Mouse (Mus musculus) neural tube, embryonic 15.5 days (tissue): Measurements from ENCODE around the gene 0610040J01Rik. TPM values are rescaled to one million over a fixed set of nuclear protein-coding genes. Genes with fewer than 3 reads are reported as not detected.

Experiments
- ATAC-seq: fragments of 200-750 bp; cut with Nextera tagmentation; 2 replicates; pipeline ENCODE4 v1.8.0; 2017; ENCODE audit warnings: mild to moderate bottlenecking, moderate TSS enrichment, moderate library complexity; ENCODE audit not compliant: low FRiP score
- H3K27ac ChIP-seq: fragments of 300-500 bp; sonication (generic); replicated peaks from 2 replicates; pipeline ENCODE4 v1.5.1; 2015; ENCODE audit warnings: mild to moderate bottlenecking, inconsistent platforms
- H3K27me3 ChIP-seq: fragments of 300-500 bp; sonication (generic); replicated peaks from 2 replicates; pipeline ENCODE4 v1.6.1; 2015; ENCODE audit warnings: inconsistent platforms
- H3K36me3 ChIP-seq: fragments of 300-500 bp; sonication (generic); 2 replicates; pipeline ENCODE4 v1.6.1; 2015; ENCODE audit warnings: inconsistent platforms
- H3K4me1 ChIP-seq: fragments of 300-500 bp; sonication (generic); 2 replicates; pipeline ENCODE4 v1.6.1; 2015; ENCODE audit warnings: inconsistent platforms
- H3K4me2 ChIP-seq: fragments of 300-500 bp; sonication (generic); 2 replicates; pipeline ENCODE4 v1.6.1; 2015; ENCODE audit warnings: inconsistent platforms, mild to moderate bottlenecking, moderate library complexity
- H3K4me3 ChIP-seq: fragments of 300-500 bp; sonication (generic); replicated peaks from 2 replicates; pipeline ENCODE4 v1.5.1; 2015; ENCODE audit warnings: mild to moderate bottlenecking, inconsistent platforms
- H3K9ac ChIP-seq: fragments of 300-500 bp; sonication (generic); replicated peaks from 2 replicates; pipeline ENCODE4 v1.6.1; 2015; ENCODE audit warnings: mild to moderate bottlenecking, inconsistent platforms
- H3K9me3 ChIP-seq: fragments of 300-500 bp; sonication (generic); replicated peaks from 2 replicates; pipeline ENCODE4 v1.6.1; 2016; ENCODE audit warnings: inconsistent platforms
- WGBS: fragments of 180-500 bp; shearing (Covaris S2); methylation state at CpG from one replicate; pipeline ENCODE4 v1.1.7; 2015; ENCODE audit warnings: mixed read lengths; 5-methylcytosine and 5-hydroxymethylcytosine counted together
- polyA plus RNA-seq: library from polyadenylated mRNA; unstranded; fragments of >200 nt; fragmentation: Nextera tagmentation; extraction: Ambion mirVana; gene quantifications from 2 replicates; pipeline ENCODE4 v1.2.1, GENCODE M21; 2015

Gene 0610040J01Rik
- polyA plus RNA-seq = 4.0 and 6.8 TPM in 2 replicates

DNA sequence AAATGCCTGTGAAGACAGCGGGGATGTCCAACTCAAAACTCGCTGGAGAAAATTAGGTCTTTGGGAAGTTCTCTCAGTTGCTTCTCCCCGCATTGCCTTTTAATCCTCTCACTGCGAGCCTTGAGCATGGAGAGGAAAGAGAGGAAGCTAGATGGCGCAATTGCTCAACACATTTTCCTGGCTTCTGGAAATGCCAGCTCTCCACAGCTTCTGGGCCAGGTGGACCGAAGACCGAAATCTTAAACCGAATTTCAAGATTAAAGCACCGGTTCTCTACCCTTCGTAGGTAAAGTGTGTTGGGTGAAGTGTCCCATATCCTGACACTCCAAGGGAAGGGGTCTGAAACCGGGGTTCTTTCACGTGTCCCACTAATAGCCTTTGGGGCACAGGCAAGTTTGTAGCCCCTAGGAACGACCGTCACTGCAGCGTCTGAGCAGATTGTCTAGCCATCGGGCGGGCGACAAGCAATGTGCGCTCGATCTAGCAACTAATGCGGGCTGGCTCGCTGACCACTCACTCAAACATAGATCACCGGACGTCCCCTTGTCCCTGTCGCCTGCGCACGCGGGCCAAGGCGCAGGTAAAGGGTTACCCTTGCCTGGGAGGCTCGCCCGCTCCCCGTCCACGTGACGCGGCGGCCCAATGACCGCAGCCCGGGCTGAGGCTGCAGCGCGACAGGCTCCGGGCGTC, at the start of gene 0610040J01Rik:
Gene 0610040J01Rik, plus strand, starts transcription at position 545 of the 690 bp plus-strand sequence.
- H3K27ac ChIP-seq = no peak within 1 kb of the TSS
- ATAC-seq = peak; percentile 91

GRCm38 (mm10) chr5:63765886-63766285, 46.3 kb upstream of the 0610040J01Rik start:
- Histone ChIP-seq H3K4me2 (no peak overlapping the region), H3K27me3 (no peaks in the 10 kb centered on the region), H3K9ac (no peak overlapping the region), H3K4me3 (no peak overlapping the region), H3K4me1 (0 out of 2 replicates have a peak, but pooled peaks cover 4% of the 10 kb centered on the region), H3K36me3 (no peaks in the 10 kb centered on the region), H3K27ac (no peak overlapping the region), H3K9me3 (no peaks in the 10 kb centered on the region)
- 78% methylated on average over 4 of the region's 4 CpGs for WGBS
- peak; percentile 43; the same call in 1 of the 2 replicates for ATAC-seq

More for the DNA sequence above, at the start of gene 0610040J01Rik:
- peak within 1 kb of the TSS; percentile 57 for H3K4me3 ChIP-seq
- H3K36me3 ChIP-seq = peaks cover 6% of the 10 kb centered on the region
- peak within 1 kb of the TSS; percentile 99 for H3K4me2 ChIP-seq
- H3K27me3 ChIP-seq = 0 out of 2 replicates have a peak, but pooled peaks cover 6% of the 10 kb centered on the region
- 0 out of 2 replicates have a peak, but pooled peaks cover 3% of the 10 kb centered on the region for H3K9me3 ChIP-seq
- peaks cover 10% of the 10 kb centered on the region for H3K4me1 ChIP-seq
- WGBS = 4% methylated on average over 42 of the region's 42 CpGs
- peak within 1 kb of the TSS; percentile 42 for H3K9ac ChIP-seq

DNA sequence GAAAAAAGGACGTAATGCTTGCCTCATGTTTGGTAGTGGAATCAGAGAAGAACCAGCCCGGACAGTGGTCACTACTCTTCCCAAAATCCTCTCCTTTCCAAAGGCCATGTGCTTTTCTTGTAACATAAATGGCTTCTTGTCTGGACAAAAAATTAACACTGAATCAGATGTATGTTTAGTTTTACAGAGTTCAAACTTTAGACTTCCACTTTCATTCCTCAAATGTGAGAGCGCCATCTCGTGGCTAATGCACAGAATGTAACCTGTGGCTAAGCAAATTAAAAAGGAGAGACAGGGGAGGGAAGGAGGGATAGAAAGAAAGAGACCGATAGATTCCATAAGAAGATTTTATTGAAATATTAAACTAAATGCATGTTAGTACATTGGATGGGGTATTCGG, 45.4 kb upstream of the 0610040J01Rik start:
- Histone ChIP-seq H3K9ac (no peak overlapping the region), H3K36me3 (no peaks in the 10 kb centered on the region)
- 47% methylated on average over 6 of the region's 6 CpGs for WGBS

GRCm38 (mm10) chr5:63767464-63767863, 44.7 kb upstream of the 0610040J01Rik start:
- Histone ChIP-seq H3K9me3 (no peaks in the 10 kb centered on the region), H3K27ac (no peak overlapping the region), H3K27me3 (no peaks in the 10 kb centered on the region), H3K36me3 (no peaks in the 10 kb centered on the region), H3K4me2 (peak overlapping the region; percentile 38), H3K4me3 (no peak overlapping the region), H3K4me1 (0 out of 2 replicates have a peak, but pooled peaks cover 4% of the 10 kb centered on the region), H3K9ac (no peak overlapping the region)
- no peak for ATAC-seq
- 55% methylated on average over 8 of the region's 8 CpGs for WGBS

More for the DNA sequence above, 45.4 kb upstream of the 0610040J01Rik start:
- Histone ChIP-seq H3K4me1 (0 out of 2 replicates have a peak, but pooled peaks cover 4% of the 10 kb centered on the region), H3K4me3 (no peak overlapping the region), H3K27me3 (no peaks in the 10 kb centered on the region), H3K9me3 (no peaks in the 10 kb centered on the region), H3K27ac (no peak overlapping the region), H3K4me2 (peak overlapping the region; percentile 38; the same call in 1 of the 2 replicates)
- ATAC-seq = peak; percentile 37; the same call in 1 of the 2 replicates

- H3K36me3 ChIP-seq = no peaks in the 10 kb centered on the region
- H3K9me3 ChIP-seq = no peaks in the 10 kb centered on the region
- peak overlapping the region; percentile 38; the same call in 1 of the 2 replicates for H3K4me2 ChIP-seq
- no peak for ATAC-seq
- WGBS = 81% methylated on average over 4 of the region's 4 CpGs
- 0 out of 2 replicates have a peak, but pooled peaks cover 4% of the 10 kb centered on the region for H3K4me1 ChIP-seq
- H3K27me3 ChIP-seq = no peaks in the 10 kb centered on the region
- no peak overlapping the region for H3K4me3 ChIP-seq
- H3K27ac ChIP-seq = no peak overlapping the region
- H3K9ac ChIP-seq = no peak overlapping the region
Measured at GRCm38 (mm10) chr5:63768220-63768619, 43.9 kb upstream of the 0610040J01Rik start.

DNA sequence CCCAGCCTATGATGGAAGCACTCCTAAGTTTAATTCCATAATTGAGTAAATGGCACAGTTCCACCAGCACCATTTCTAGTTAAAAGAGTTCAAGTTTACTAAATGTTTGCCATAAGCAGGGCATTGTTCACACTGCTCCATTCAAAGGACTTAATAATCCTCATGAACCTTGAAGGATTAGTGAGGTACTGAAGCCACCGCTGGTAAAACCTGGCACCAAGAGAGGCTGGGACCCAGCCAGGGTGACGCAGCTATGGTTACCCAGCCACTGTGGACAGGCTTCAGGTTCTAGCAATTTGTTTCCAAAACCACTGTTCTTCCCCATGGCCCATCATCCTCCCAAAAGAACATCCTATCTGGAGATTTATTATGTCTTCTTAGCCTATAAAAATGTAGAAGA, 39.2 kb upstream of the 0610040J01Rik start:
- Histone ChIP-seq H3K4me2 (no peak overlapping the region), H3K4me1 (no peaks in the 10 kb centered on the region), H3K27ac (no peak overlapping the region), H3K9me3 (no peaks in the 10 kb centered on the region), H3K9ac (no peak overlapping the region), H3K27me3 (no peaks in the 10 kb centered on the region), H3K36me3 (no peaks in the 10 kb centered on the region), H3K4me3 (no peak overlapping the region)
- 64% methylated on average over 2 of the region's 2 CpGs for WGBS
- no peak for ATAC-seq

GRCm38 (mm10) chr5:63773603-63774002, 38.6 kb upstream of the 0610040J01Rik start:
- no peaks in the 10 kb centered on the region for H3K36me3 ChIP-seq
- no peaks in the 10 kb centered on the region for H3K4me1 ChIP-seq
- WGBS = 64% methylated on average over 1 of the region's 1 CpGs
- no peak overlapping the region for H3K4me3 ChIP-seq
- no peak for ATAC-seq
- no peak overlapping the region for H3K9ac ChIP-seq
- H3K27ac ChIP-seq = no peak overlapping the region
- no peaks in the 10 kb centered on the region for H3K9me3 ChIP-seq
- no peak overlapping the region for H3K4me2 ChIP-seq
- H3K27me3 ChIP-seq = no peaks in the 10 kb centered on the region

- H3K27me3 ChIP-seq = no peaks in the 10 kb centered on the region
- no peak overlapping the region for H3K27ac ChIP-seq
- no peak overlapping the region for H3K4me3 ChIP-seq
- H3K4me1 ChIP-seq = no peaks in the 10 kb centered on the region
- no peak overlapping the region for H3K9ac ChIP-seq
- WGBS = 86% methylated on average over 10 of the region's 10 CpGs
- no peaks in the 10 kb centered on the region for H3K9me3 ChIP-seq
- no peak overlapping the region for H3K4me2 ChIP-seq
- no peak for ATAC-seq
- no peaks in the 10 kb centered on the region for H3K36me3 ChIP-seq
Measured at GRCm38 (mm10) chr5:63788156-63788826, 23.9 kb upstream of the 0610040J01Rik start.

GRCm38 (mm10) chr5:63812509-63812865, 324 bp downstream of the 0610040J01Rik start:
- WGBS = 1% methylated on average over 24 of the region's 26 CpGs
- Histone ChIP-seq H3K4me2 (peak overlapping the region; percentile 99), H3K36me3 (peaks cover under 1% of the 10 kb centered on the region), H3K27me3 (0 out of 2 replicates have a peak, but pooled peaks cover 6% of the 10 kb centered on the region), H3K9me3 (0 out of 2 replicates have a peak, but pooled peaks cover 3% of the 10 kb centered on the region), H3K27ac (no peak overlapping the region), H3K4me1 (peaks cover 10% of the 10 kb centered on the region), H3K9ac (peak overlapping the region; percentile 42), H3K4me3 (peak overlapping the region; percentile 57)
- ATAC-seq = no peak

- no peaks in the 10 kb centered on the region for H3K36me3 ChIP-seq
- no peak for ATAC-seq
- H3K9ac ChIP-seq = no peak overlapping the region
- H3K4me2 ChIP-seq = no peak overlapping the region
- 85% methylated on average over 7 of the region's 7 CpGs for WGBS
- H3K9me3 ChIP-seq = 0 out of 2 replicates have a peak, but pooled peaks cover 2% of the 10 kb centered on the region
- 0 out of 2 replicates have a peak, but pooled peaks cover 6% of the 10 kb centered on the region for H3K27me3 ChIP-seq
- no peak overlapping the region for H3K27ac ChIP-seq
- H3K4me3 ChIP-seq = no peak overlapping the region
- H3K4me1 ChIP-seq = peaks cover 10% of the 10 kb centered on the region
Measured at GRCm38 (mm10) chr5:63816643-63817042, 4.5 kb downstream of the 0610040J01Rik start.

DNA sequence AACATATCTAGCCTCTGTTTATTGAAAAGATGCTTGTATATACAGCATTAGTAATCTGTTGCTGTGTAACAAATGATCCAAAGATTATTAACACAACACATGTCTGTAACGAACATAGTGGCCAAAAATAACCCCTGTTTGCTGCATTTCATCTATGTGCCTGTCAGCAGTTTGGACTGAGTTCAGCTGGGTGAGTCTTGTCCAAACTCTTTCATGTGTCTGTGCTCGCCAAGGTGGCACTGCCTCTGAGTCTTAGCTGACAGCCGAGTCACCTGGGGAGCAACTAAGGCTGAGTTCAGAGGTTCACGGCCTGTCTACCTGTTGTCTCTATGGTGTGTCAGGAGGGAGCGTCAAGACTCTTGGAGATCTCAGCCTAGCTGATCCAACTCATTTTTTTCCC, 5.1 kb downstream of the 0610040J01Rik start:
- no peak for ATAC-seq
- Histone ChIP-seq H3K27me3 (0 out of 2 replicates have a peak, but pooled peaks cover 6% of the 10 kb centered on the region), H3K9me3 (no peaks in the 10 kb centered on the region), H3K4me2 (no peak overlapping the region), H3K4me3 (no peak overlapping the region), H3K27ac (no peak overlapping the region), H3K4me1 (peaks cover 7% of the 10 kb centered on the region), H3K9ac (no peak overlapping the region), H3K36me3 (no peaks in the 10 kb centered on the region)
- 87% methylated on average over 5 of the region's 5 CpGs for WGBS
